Mouse (Mus musculus) CH12.LX (cell line): Measurements from ENCODE around the gene Qsox2. TPM values are rescaled to one million over a fixed set of nuclear protein-coding genes. Genes with fewer than 3 reads are reported as not detected.

Experiments used
- DNase-seq: peaks from one replicate; pipeline ENCODE4 v3.0.0-alpha.2; 2013; ENCODE audit errors: extremely low read depth
- H3K27ac ChIP-seq: 2 replicates; pipeline ENCODE4 v1.5.1; 2012; ENCODE audit warnings: low read depth, mild to moderate bottlenecking, control low read depth, moderate library complexity; ENCODE audit not compliant: insufficient read depth
- H3K27me3 ChIP-seq: replicated peaks from 2 replicates; pipeline ENCODE3; 2012; ENCODE audit warnings: inconsistent platforms
- H3K36me3 ChIP-seq, 2 experiments: replicated peaks in 1 of 2; 2 replicates each; pipeline versions ENCODE3 to v1.6.1; 2012; ENCODE audit warnings: inconsistent platforms in 1 of 2, low read length in 1 of 2, mild to moderate bottlenecking in 1 of 2, mixed read lengths in 1 of 2, moderate library complexity in 1 of 2; ENCODE audit not compliant: control insufficient read depth in 1 of 2, insufficient read depth in 1 of 2
- H3K4me1 ChIP-seq, 2 experiments: 2 replicates each; pipeline ENCODE4 v1.6.1; 2012; ENCODE audit warnings: inconsistent platforms in 1 of 2, moderate library complexity in 1 of 2; ENCODE audit not compliant: insufficient read depth in 2 of 2, control insufficient read depth in 1 of 2
- H3K4me2 ChIP-seq: 2 replicates; pipeline ENCODE4 v1.6.1; 2012; ENCODE audit warnings: low read depth, mild to moderate bottlenecking, control low read depth; ENCODE audit not compliant: poor library complexity, insufficient read depth, severe bottlenecking
- H3K4me3 ChIP-seq, 3 experiments: fragments of 150-350 bp in 1 of 3; sonication (generic) in 1 of 3; replicated peaks in 1 of 3; 2 replicates each; pipeline versions ENCODE3 to v1.5.1; 2011 to 2012; ENCODE audit warnings: low read depth in 2 of 3, low read length in 2 of 3, mild to moderate bottlenecking in 2 of 3, moderate library complexity in 2 of 3, control low read depth in 1 of 3, improper control_type of control experiment in 1 of 3, inconsistent platforms in 1 of 3, mixed read lengths in 1 of 3; ENCODE audit not compliant: poor library complexity in 1 of 3
- H3K79me2 ChIP-seq: replicated peaks from 2 replicates; pipeline ENCODE4 v1.6.1; 2012; ENCODE audit warnings: mild to moderate bottlenecking, moderate library complexity; ENCODE audit not compliant: control insufficient read depth, poor library complexity, insufficient read depth, severe bottlenecking; ENCODE audit errors: extremely low read depth
- H3K9ac ChIP-seq: 2 replicates; pipeline ENCODE4 v1.6.1; 2012; ENCODE audit warnings: low read depth, mild to moderate bottlenecking, control low read depth, moderate library complexity; ENCODE audit not compliant: insufficient read depth
- H3K9me3 ChIP-seq: replicated peaks from 2 replicates; pipeline ENCODE3; 2012; ENCODE audit warnings: low read length, inconsistent platforms, mixed read lengths
- BHLHE40 ChIP-seq: IDR thresholded peaks from 2 replicates; pipeline ENCODE4 v1.6.1; 2011; ENCODE audit warnings: mild to moderate bottlenecking, low read depth, low read length, improper control_type of control experiment
- CHD1 ChIP-seq: IDR thresholded peaks from 2 replicates; pipeline ENCODE4 v1.6.1; 2012; ENCODE audit warnings: low read depth, low read length, improper control_type of control experiment, inconsistent platforms
- E2F4 ChIP-seq: IDR thresholded peaks from 2 replicates; pipeline ENCODE4 v1.6.1; 2011; ENCODE audit warnings: low read depth, low read length, improper control_type of control experiment; ENCODE audit not compliant: insufficient replicate concordance
- ELF1 ChIP-seq: IDR thresholded peaks from 2 replicates; pipeline ENCODE4 v1.6.1; 2014; ENCODE audit warnings: low read depth, mild to moderate bottlenecking, inconsistent platforms, low read length, improper control_type of control experiment
- MAX ChIP-seq: IDR thresholded peaks from 2 replicates; pipeline ENCODE4 v1.6.1; 2011; ENCODE audit warnings: low read length, improper control_type of control experiment
- MAZ ChIP-seq: IDR thresholded peaks from 2 replicates; pipeline ENCODE4 v1.6.1; 2012; ENCODE audit warnings: low read depth, mild to moderate bottlenecking, inconsistent platforms, low read length, improper control_type of control experiment, moderate library complexity
- MEF2A ChIP-seq: IDR thresholded peaks from 2 replicates; pipeline ENCODE4 v1.6.1; 2014; ENCODE audit warnings: low read depth, mild to moderate bottlenecking, inconsistent platforms, low read length, improper control_type of control experiment, borderline replicate concordance
- SMC3 ChIP-seq: IDR thresholded peaks from 2 replicates; pipeline ENCODE4 v1.6.1; 2011; ENCODE audit warnings: low read depth, low read length, improper control_type of control experiment
- TCF12 ChIP-seq: IDR thresholded peaks from 2 replicates; pipeline ENCODE4 v1.6.1; 2014; ENCODE audit warnings: low read depth, mild to moderate bottlenecking, inconsistent platforms, low read length, improper control_type of control experiment
- USF1 ChIP-seq: IDR thresholded peaks from 2 replicates; pipeline ENCODE4 v1.6.1; 2014; ENCODE audit warnings: low read depth, mild to moderate bottlenecking, inconsistent platforms, low read length, improper control_type of control experiment
- USF2 ChIP-seq: conservative IDR thresholded peaks from 2 replicates; pipeline ENCODE4 v1.6.1; 2011; ENCODE audit warnings: low read depth, low read length, improper control_type of control experiment
- ZC3H11A ChIP-seq: IDR thresholded peaks from 2 replicates; pipeline ENCODE4 v1.6.1; 2012; ENCODE audit warnings: low read depth, mild to moderate bottlenecking, inconsistent platforms, low read length, improper control_type of control experiment
- ZKSCAN1 ChIP-seq: IDR thresholded peaks from 2 replicates; pipeline ENCODE4 v1.6.1; 2012; ENCODE audit warnings: low read depth, inconsistent platforms, low read length, improper control_type of control experiment, borderline replicate concordance
- ZNF384 ChIP-seq: IDR thresholded peaks from 2 replicates; pipeline ENCODE4 v1.6.1; 2012; ENCODE audit warnings: low read depth, low read length, improper control_type of control experiment, inconsistent platforms
- dilution Hi-C: fragments of 300-500 bp; cut with MboI; formaldehyde crosslinking; loops from 2 replicates; pipeline ENCODE4 v1.14.3; 2020; ENCODE audit warnings: low sequenced_read_pairs; ENCODE audit not compliant: extremely low pct_unique_long_range_greater_than_20kb, extremely low pct_ligation_motif_present
- in situ Hi-C: fragments of 300-500 bp; cut with MboI; formaldehyde crosslinking; loops from 3 replicates; pipeline ENCODE4 v1.14.3; 2019; ENCODE audit warnings: low sequenced_read_pairs, low pct_ligation_motif_present, low pct_unique_long_range_greater_than_20kb, mixed read lengths
- polyA plus RNA-seq: library from polyadenylated mRNA; unstranded; fragments of >175 nt; gene quantifications from 2 replicates; pipeline ENCODE4 v1.2.1, GENCODE M21; 2012; ENCODE audit warnings: low read depth; ENCODE audit not compliant: insufficient read length
- total RNA-seq, 2 experiments: library from RNA; depleted of rRNA; stranded (reverse); fragments of 300-350 nt in 1 of 2; fragments of >200 nt in 1 of 2; gene quantifications; 2 replicates each; pipeline ENCODE4 v1.2.3; 2012 to 2014

Qsox2 gene
- total and polyA plus RNA-seq, 3 experiments = 6.4 to 11.5 (median 9.3) TPM

GRCm38 (mm10) chr2:26264646-26265045, 27.3 kb upstream of the Qsox2 start:
- in situ Hi-C loops = no loop called here

GRCm38 (mm10) chr2:26257315-26258096, 20.2 kb upstream of the Qsox2 start:
- Histone ChIP-seq H3K27me3 (peaks cover 66% of the 10 kb centered on the region), H3K79me2 (no peaks in the 10 kb centered on the region), H3K36me3 (no peaks in the 10 kb centered on the region), H3K4me1 (0 out of 4 replicates have a peak, but pooled peaks cover 0 to 2% of the 10 kb centered on the region in 2 experiments), H3K9ac (no peak overlapping the region), H3K4me2 (no peak overlapping the region), H3K9me3 (no peaks in the 10 kb centered on the region), H3K27ac (no peak overlapping the region), H3K4me3 (no peak overlapping the region)
- in situ Hi-C loops = no loop called here
- no peak for TF ChIP-seq MAZ
- TF ChIP-seq USF1 = no peak
- no peak for TF ChIP-seq USF2
- TF ChIP-seq CHD1 = no peak
- no peak for TF ChIP-seq SMC3
- no peak for TF ChIP-seq BHLHE40
- no peak for TF ChIP-seq MEF2A
- no peak for TF ChIP-seq E2F4
- TF ChIP-seq TCF12 = no peak
- TF ChIP-seq ZKSCAN1 = no peak
- DNase-seq = no peak
- dilution Hi-C loops = no loop called here

More at GRCm38 (mm10) chr2:26264646-26265045, 27.3 kb upstream of the Qsox2 start:
- Histone ChIP-seq H3K27ac (no peak overlapping the region), H3K79me2 (no peaks in the 10 kb centered on the region)
- TF ChIP-seq SMC3 (no peak), TCF12 (no peak), ELF1 (no peak), USF2 (no peak), ZNF384 (no peak), E2F4 (no peak), ZC3H11A (no peak), MAX (no peak)
- TF ChIP-seq, all 38 proteins: peak for 0
- Histone ChIP-seq H3K4me1 (no peaks in the 10 kb centered on the region), H3K9ac (no peak overlapping the region), H3K4me3 (no peak overlapping the region), H3K4me2 (no peak overlapping the region), H3K27me3 (peaks cover 61% of the 10 kb centered on the region), H3K36me3 (no peaks in the 10 kb centered on the region), H3K9me3 (no peaks in the 10 kb centered on the region)
- dilution Hi-C loops = no loop called here
- DNase-seq = no peak
